Mouse (Mus musculus) limb, embryonic 12.5 days (tissue): ENCODE results near the gene Ahcyl2. TPM values are rescaled to one million over a fixed set of nuclear protein-coding genes. Genes with fewer than 3 reads are reported as not detected.

Source experiments
- ATAC-seq: fragments of 200-750 bp; cut with Nextera tagmentation; 2 replicates; pipeline ENCODE4 v1.8.0; 2017; ENCODE audit warnings: low read depth, moderate TSS enrichment; ENCODE audit not compliant: insufficient number of reproducible peaks, insufficient read depth, low FRiP score, low TSS enrichment
- H3K27ac ChIP-seq: fragments of 300-500 bp; sonication (generic); 2 replicates; pipeline ENCODE4 v1.5.1; 2016; ENCODE audit warnings: mild to moderate bottlenecking, moderate library complexity
- H3K27me3 ChIP-seq: fragments of 300-500 bp; sonication (generic); 2 replicates; pipeline ENCODE4 v1.6.1; 2016; ENCODE audit warnings: mild to moderate bottlenecking, moderate library complexity
- H3K36me3 ChIP-seq: fragments of 300-500 bp; sonication (generic); 2 replicates; pipeline ENCODE4 v1.6.1; 2016; ENCODE audit warnings: mild to moderate bottlenecking, moderate library complexity
- H3K4me1 ChIP-seq: fragments of 300-500 bp; sonication (generic); replicated peaks from 2 replicates; pipeline ENCODE4 v1.6.1; 2016
- H3K4me2 ChIP-seq: fragments of 300-500 bp; sonication (generic); 2 replicates; pipeline ENCODE4 v1.6.1; 2016; ENCODE audit warnings: mild to moderate bottlenecking, moderate library complexity
- H3K4me3 ChIP-seq: fragments of 300-500 bp; sonication (generic); replicated peaks from 2 replicates; pipeline ENCODE4 v1.5.1; 2016; ENCODE audit warnings: mild to moderate bottlenecking
- H3K9ac ChIP-seq: fragments of 300-500 bp; sonication (generic); replicated peaks from 2 replicates; pipeline ENCODE4 v1.6.1; 2016; ENCODE audit warnings: mild to moderate bottlenecking, moderate library complexity
- H3K9me3 ChIP-seq: fragments of 300-500 bp; sonication (generic); 2 replicates; pipeline ENCODE4 v1.6.1; 2016; ENCODE audit warnings: mild to moderate bottlenecking, moderate library complexity
- WGBS: fragments of 180-500 bp; shearing (Covaris S2); methylation state at CpG from one replicate; pipeline ENCODE4 v1.1.7; 2016; 5-methylcytosine and 5-hydroxymethylcytosine counted together
- polyA plus RNA-seq: library from polyadenylated mRNA; unstranded; fragments of >200 nt; fragmentation: Nextera tagmentation; extraction: Ambion mirVana; gene quantifications from 2 replicates; pipeline ENCODE4 v1.2.1, GENCODE M21; 2016

Gene Ahcyl2
- polyA plus RNA-seq, 1 experiment from 2014 or later: 23.9 TPM

DNA sequence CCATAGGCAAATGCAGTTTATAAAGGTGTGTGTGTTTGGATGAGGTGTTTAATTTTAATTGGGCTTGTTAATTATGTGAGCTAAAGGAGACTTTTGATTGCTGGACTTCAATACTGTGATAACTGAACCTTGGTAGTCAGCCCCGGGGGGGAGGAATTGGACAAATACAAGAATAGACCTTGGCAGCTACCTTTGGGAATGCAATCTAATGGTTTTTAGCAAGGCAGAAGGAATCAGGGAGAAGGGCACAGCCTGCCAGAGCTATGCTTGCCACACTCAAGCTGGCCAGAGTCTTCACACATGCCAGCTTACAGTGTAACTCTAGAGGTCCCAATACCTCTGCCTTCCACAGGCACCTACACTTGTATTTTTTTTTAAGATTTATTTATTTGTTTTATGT is 167.9 kb downstream of the Ahcyl2 start:
- ATAC-seq: no peak

DNA sequence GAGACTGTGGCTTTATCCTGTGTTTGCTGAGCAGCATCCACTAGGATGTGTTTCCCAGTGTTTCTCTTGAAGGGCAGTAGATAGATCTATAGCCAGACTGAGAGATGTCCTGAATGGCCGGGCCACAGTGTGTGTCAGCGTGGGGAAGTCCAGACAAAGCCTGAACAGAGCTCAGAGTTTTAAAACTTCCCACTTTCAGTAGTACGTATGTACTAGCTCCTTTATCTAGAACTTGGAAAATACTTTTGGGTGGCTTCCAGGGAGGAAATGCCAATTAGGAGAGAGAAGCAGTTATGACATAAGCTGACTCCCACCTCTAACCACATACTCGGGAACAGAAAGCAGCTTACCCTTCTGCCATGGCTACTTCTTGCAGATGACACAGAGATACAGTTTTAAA is 172.6 kb downstream of the Ahcyl2 start:
- Histone ChIP-seq H3K4me3 (no peak overlapping the region), H3K4me1 (no peaks in the 10 kb centered on the region), H3K27ac (no peak overlapping the region), H3K27me3 (no peaks in the 10 kb centered on the region), H3K4me2 (no peak overlapping the region), H3K9me3 (no peaks in the 10 kb centered on the region), H3K36me3 (no peaks in the 10 kb centered on the region), H3K9ac (no peak overlapping the region)
- no peak for ATAC-seq
- 82% methylated on average over 4 of the region's 4 CpGs for WGBS

More for the DNA sequence above, 167.9 kb downstream of the Ahcyl2 start:
- Histone ChIP-seq H3K9me3 (no peaks in the 10 kb centered on the region), H3K27me3 (no peaks in the 10 kb centered on the region), H3K4me2 (no peak overlapping the region), H3K36me3 (no peaks in the 10 kb centered on the region), H3K4me3 (no peak overlapping the region), H3K27ac (no peak overlapping the region), H3K4me1 (no peaks in the 10 kb centered on the region), H3K9ac (no peak overlapping the region)
- WGBS: 73% methylated on average over 1 of the region's 1 CpGs

DNA sequence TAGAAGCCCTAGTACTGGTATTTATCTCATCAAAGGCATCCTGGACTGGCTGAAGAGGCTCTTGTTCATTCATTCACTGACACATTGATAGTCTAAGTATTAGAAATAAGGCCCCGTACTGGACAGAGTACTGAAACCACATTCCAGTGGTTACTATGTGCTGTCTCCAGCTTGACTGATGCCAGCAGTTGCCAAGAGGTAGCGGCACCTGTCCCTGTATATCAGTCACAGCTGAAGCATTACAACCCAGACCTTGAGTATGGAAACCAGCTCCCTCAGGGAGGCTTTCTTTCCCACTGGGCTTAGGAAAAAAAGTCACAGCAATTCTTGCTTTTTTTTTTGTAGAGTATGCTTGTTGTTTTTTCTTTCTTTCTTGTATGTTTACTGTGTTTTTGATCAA is 173.2 kb downstream of the Ahcyl2 start:
- no peak overlapping the region for H3K4me3 ChIP-seq

DNA sequence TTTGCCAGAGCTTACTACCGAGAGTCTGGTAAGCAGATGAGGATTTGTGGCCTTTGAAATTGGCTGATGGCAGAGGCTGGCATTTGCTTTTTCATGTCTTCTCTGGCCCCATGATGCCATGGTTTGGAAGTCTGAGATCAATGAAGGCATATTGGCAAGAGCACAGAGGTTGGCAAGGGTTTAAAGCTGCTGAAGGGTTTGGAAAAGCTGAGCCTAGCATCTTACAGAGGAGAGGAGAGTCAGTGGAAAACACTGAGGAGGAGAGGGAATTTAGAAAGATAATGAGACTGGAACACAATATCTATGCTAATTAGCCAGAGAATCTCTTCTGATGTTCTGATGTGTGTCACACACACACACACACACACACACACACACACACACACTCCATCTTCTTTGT is 176.7 kb downstream of the Ahcyl2 start:
- Histone ChIP-seq H3K9ac (no peak overlapping the region), H3K9me3 (no peaks in the 10 kb centered on the region), H3K27ac (no peak overlapping the region), H3K36me3 (no peaks in the 10 kb centered on the region), H3K4me1 (no peaks in the 10 kb centered on the region), H3K27me3 (no peaks in the 10 kb centered on the region), H3K4me2 (no peak overlapping the region), H3K4me3 (no peak overlapping the region)
- ATAC-seq: no peak
- 45% methylated on average over 1 of the region's 1 CpGs for WGBS

More for the DNA sequence above, 173.2 kb downstream of the Ahcyl2 start:
- WGBS: 80% methylated on average over 2 of the region's 2 CpGs
- ATAC-seq: no peak
- H3K9me3 ChIP-seq: no peaks in the 10 kb centered on the region
- no peaks in the 10 kb centered on the region for H3K4me1 ChIP-seq
- no peak overlapping the region for H3K27ac ChIP-seq
- H3K27me3 ChIP-seq: no peaks in the 10 kb centered on the region
- H3K9ac ChIP-seq: no peak overlapping the region
- H3K4me2 ChIP-seq: no peak overlapping the region
- no peaks in the 10 kb centered on the region for H3K36me3 ChIP-seq

DNA sequence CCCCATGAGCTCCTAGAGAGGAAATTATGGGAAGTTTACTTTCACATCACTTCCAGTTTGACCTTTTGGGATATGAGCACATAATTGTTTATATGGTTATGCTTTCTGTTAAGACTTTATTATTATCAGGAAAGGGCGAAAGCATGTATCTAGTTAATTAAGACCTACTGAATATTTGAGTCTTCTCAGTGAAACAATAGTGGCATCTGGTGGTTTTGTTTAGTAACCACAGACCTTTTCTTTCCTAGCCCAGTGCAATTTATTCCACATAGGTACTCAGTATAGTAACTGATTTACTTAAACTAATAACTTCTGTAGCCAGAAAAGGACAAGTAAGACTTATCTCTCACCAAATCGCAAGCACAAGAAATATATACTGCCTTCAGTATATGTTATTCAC is 178.8 kb downstream of the Ahcyl2 start:
- WGBS: 87% methylated on average over 2 of the region's 2 CpGs
- no peak for ATAC-seq
- no peak overlapping the region for H3K4me2 ChIP-seq
- no peak overlapping the region for H3K4me3 ChIP-seq
- H3K36me3 ChIP-seq: no peaks in the 10 kb centered on the region
- H3K27me3 ChIP-seq: no peaks in the 10 kb centered on the region
- H3K9ac ChIP-seq: no peak overlapping the region
- H3K9me3 ChIP-seq: no peaks in the 10 kb centered on the region
- H3K27ac ChIP-seq: no peak overlapping the region
- no peaks in the 10 kb centered on the region for H3K4me1 ChIP-seq

DNA sequence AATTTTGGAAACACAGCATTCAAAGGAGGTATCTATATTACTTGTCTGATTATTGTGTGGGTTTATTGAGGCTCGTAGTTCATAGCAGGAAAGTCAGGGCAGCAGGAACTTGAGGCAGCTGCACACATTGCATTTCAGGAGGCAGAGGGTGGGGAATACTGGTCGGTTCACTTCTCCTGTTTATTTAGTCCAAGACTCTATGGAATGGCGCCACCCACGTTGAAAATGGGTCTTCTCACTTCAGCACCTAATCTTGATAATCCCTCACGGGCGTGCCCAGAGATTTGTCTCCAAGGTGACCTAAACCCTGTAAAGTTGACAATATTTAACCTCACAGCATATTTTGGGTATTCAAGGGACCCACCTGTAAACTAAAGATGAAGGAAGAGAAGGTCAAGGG is 180.0 kb downstream of the Ahcyl2 start:
- 73% methylated on average over 6 of the region's 6 CpGs for WGBS
- Histone ChIP-seq H3K4me3 (no peak overlapping the region), H3K27ac (no peak overlapping the region), H3K9ac (no peak overlapping the region), H3K4me1 (no peaks in the 10 kb centered on the region), H3K4me2 (no peak overlapping the region), H3K36me3 (no peaks in the 10 kb centered on the region), H3K9me3 (no peaks in the 10 kb centered on the region), H3K27me3 (no peaks in the 10 kb centered on the region)
- ATAC-seq: no peak

DNA sequence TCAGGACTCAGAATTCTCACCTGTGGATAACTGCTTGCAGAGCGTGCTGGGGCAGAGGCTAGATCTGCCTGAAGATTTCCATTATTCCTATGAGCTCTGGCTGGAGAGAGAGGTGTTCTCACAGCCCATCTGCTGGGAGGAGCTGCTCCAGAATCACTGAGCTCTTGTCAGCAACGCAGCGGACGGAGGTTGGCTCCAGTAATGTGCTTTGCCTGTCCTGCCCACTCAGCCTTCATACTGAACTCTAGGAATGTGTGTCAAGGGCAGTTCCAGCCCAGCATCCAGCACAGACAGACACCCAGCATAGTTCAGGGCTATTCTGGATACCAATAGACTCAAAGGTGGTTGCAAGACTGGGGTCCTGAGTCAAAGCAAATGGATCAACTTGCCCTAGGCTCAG is 188.9 kb downstream of the Ahcyl2 start:
- Histone ChIP-seq H3K4me3 (no peak overlapping the region), H3K27me3 (no peaks in the 10 kb centered on the region), H3K4me2 (no peak overlapping the region), H3K27ac (no peak overlapping the region), H3K36me3 (no peaks in the 10 kb centered on the region), H3K9me3 (no peaks in the 10 kb centered on the region), H3K4me1 (no peaks in the 10 kb centered on the region), H3K9ac (no peak overlapping the region)
- 80% methylated on average over 4 of the region's 4 CpGs for WGBS
- no peak for ATAC-seq

DNA sequence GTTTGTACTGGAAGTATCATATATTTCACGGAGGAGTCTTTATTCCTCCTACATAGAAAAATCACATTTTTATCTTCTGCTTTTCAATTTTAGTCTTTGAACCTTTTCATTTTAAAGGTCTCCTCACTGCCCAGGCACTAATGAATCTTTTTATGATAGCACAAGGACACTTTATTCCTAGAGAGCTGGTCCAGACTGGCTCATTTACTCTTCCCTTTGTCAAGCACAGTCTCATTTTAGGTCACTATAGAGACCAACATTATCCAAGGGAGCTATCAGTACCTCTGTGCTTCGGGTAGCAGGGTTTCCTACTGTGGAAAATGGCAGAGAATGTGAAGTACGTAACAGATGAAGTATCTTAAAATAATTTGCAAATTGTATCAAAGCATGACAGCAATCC is 190.9 kb downstream of the Ahcyl2 start:
- Histone ChIP-seq H3K36me3 (no peaks in the 10 kb centered on the region), H3K9ac (no peak overlapping the region), H3K4me3 (no peak overlapping the region), H3K27me3 (no peaks in the 10 kb centered on the region), H3K27ac (no peak overlapping the region), H3K4me2 (no peak overlapping the region), H3K4me1 (no peaks in the 10 kb centered on the region), H3K9me3 (no peaks in the 10 kb centered on the region)
- no peak for ATAC-seq
- 86% methylated on average over 3 of the region's 3 CpGs for WGBS

DNA sequence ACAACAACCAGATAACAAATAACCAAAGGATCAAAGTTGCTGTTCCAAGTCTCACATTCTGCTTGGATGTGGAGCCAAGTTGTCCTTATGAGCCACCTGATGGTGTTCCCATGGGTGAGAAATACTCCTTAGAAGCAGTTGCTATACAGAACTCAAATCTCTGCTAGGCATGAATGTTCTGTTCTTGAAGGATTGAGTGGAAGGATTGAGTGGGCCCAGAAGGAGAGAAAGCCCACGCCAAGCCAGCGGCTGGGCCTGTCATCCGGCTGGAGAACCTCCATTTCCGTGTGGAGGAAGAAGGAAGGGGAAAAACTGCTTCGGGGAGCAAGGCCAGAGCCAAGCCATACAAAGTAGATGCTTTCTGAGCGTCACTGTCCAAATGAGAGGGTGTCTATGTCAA is 193.3 kb downstream of the Ahcyl2 start:
- no peak overlapping the region for H3K4me2 ChIP-seq
- no peak overlapping the region for H3K4me3 ChIP-seq
- no peaks in the 10 kb centered on the region for H3K9me3 ChIP-seq
- 93% methylated on average over 6 of the region's 6 CpGs for WGBS
- no peaks in the 10 kb centered on the region for H3K27me3 ChIP-seq
- no peak overlapping the region for H3K9ac ChIP-seq
- no peak for ATAC-seq
- no peaks in the 10 kb centered on the region for H3K36me3 ChIP-seq
- no peak overlapping the region for H3K27ac ChIP-seq
- H3K4me1 ChIP-seq: no peaks in the 10 kb centered on the region

Other genes starting within 250 kb of the Ahcyl2 start
- 1.7 and 2.2 TPM in 2 replicates for gene Irf5, start 241.4 kb upstream of the Ahcyl2 start, polyA plus RNA-seq
- 106 TPM in 2 replicates for gene Tnpo3, start 158.1 kb upstream of the Ahcyl2 start, polyA plus RNA-seq
- gene Tspan33, start 73.8 kb upstream of the Ahcyl2 start, polyA plus RNA-seq: 5.2 and 6.2 TPM in 2 replicates
- 58.7 and 71.4 TPM in 2 replicates for gene Smo, start 32.5 kb upstream of the Ahcyl2 start, polyA plus RNA-seq
- gene Strip2, start 149.0 kb downstream of the Ahcyl2 start, polyA plus RNA-seq: 1.9 and 2.0 TPM in 2 replicates